Mouse (Mus musculus) CD4-positive, CD25-positive, alpha-beta regulatory T cell, adult 4 months (primary cell): ENCODE measurements around the gene Fbxl22. TPM values are rescaled to one million over a fixed set of nuclear protein-coding genes. Genes with fewer than 3 reads are reported as not detected.

Experiments
- ATAC-seq: one replicate; pipeline ENCODE4 v1.8.0; 2017
- polyA plus RNA-seq, 2 experiments: library from polyadenylated mRNA; unstranded; fragments of 100-300 nt; shearing (Covaris generic); gene quantifications; one replicate each; pipeline ENCODE4 v1.2.1; 2017

Gene Fbxl22
- polyA plus RNA-seq = 1 to 10 TPM; 4.9 to 5.9 TPM

GRCm38 (mm10) chr9:66514256-66514770 is at the start of gene Fbxl22:
TSS of gene Fbxl22 (minus strand) at chr9:66514593.
- no peak for ATAC-seq

GRCm38 (mm10) chr9:66562215-66562614 is 47.8 kb upstream of the Fbxl22 start:
- no peak for ATAC-seq

GRCm38 (mm10) chr9:66561496-66561895 is 47.1 kb upstream of the Fbxl22 start:
- ATAC-seq = no peak

GRCm38 (mm10) chr9:66560728-66561127 is 46.3 kb upstream of the Fbxl22 start:
- ATAC-seq = peak; percentile 70

- ATAC-seq = peak; percentile 64
Measured at GRCm38 (mm10) chr9:66560295-66560694, 45.9 kb upstream of the Fbxl22 start.

GRCm38 (mm10) chr9:66558971-66559370 is 44.6 kb upstream of the Fbxl22 start:
- no peak for ATAC-seq

GRCm38 (mm10) chr9:66542785-66543184 is 28.4 kb upstream of the Fbxl22 start:
- no peak for ATAC-seq

GRCm38 (mm10) chr9:66521595-66521994 is 7.2 kb upstream of the Fbxl22 start:
- ATAC-seq = no peak

GRCm38 (mm10) chr9:66520299-66520698 is 5.9 kb upstream of the Fbxl22 start:
- ATAC-seq = peak; percentile 51

- ATAC-seq = no peak
Measured at GRCm38 (mm10) chr9:66518901-66519300, 4.5 kb upstream of the Fbxl22 start.

GRCm38 (mm10) chr9:66518251-66518650 is 3.9 kb upstream of the Fbxl22 start:
- ATAC-seq = no peak

GRCm38 (mm10) chr9:66517746-66518145 is 3.4 kb upstream of the Fbxl22 start:
- no peak for ATAC-seq

- no peak for ATAC-seq
Measured at GRCm38 (mm10) chr9:66516296-66516940, 2.0 kb upstream of the Fbxl22 start.

- ATAC-seq = no peak
Measured at GRCm38 (mm10) chr9:66515680-66516210, 1.4 kb upstream of the Fbxl22 start.

- ATAC-seq = no peak
Measured at GRCm38 (mm10) chr9:66515115-66515514, 722 bp upstream of the Fbxl22 start.

GRCm38 (mm10) chr9:66513661-66514255 is 635 bp downstream of the Fbxl22 start:
- no peak for ATAC-seq

- ATAC-seq = peak; percentile 2
Measured at GRCm38 (mm10) chr9:66513150-66513549, 1.2 kb downstream of the Fbxl22 start.

- peak; percentile 62 for ATAC-seq
Measured at GRCm38 (mm10) chr9:66512351-66512671, 2.1 kb downstream of the Fbxl22 start.

- peak; percentile 75 for ATAC-seq
Measured at GRCm38 (mm10) chr9:66511580-66512350, 2.6 kb downstream of the Fbxl22 start.

- no peak for ATAC-seq
Measured at GRCm38 (mm10) chr9:66510944-66511343, 3.4 kb downstream of the Fbxl22 start.

GRCm38 (mm10) chr9:66510351-66510841 is 4.0 kb downstream of the Fbxl22 start:
- no peak for ATAC-seq

- ATAC-seq = no peak
Measured at GRCm38 (mm10) chr9:66508890-66509399, 5.4 kb downstream of the Fbxl22 start.

- no peak for ATAC-seq
Measured at GRCm38 (mm10) chr9:66507684-66508083, 6.7 kb downstream of the Fbxl22 start.
